Mouse (Mus musculus) T-helper 1 cell (primary cell): ENCODE measurements around the gene Olfr642.

ENCODE experiments used
- in situ Hi-C: fragments of 300-600 bp; cut with MboI, MseI; formaldehyde crosslinking; loops from one replicate; pipeline ENCODE4 v1.15.1; 2025; ENCODE audit warnings: high pct_unique_total_duplicates

Gene Olfr642

DNA sequence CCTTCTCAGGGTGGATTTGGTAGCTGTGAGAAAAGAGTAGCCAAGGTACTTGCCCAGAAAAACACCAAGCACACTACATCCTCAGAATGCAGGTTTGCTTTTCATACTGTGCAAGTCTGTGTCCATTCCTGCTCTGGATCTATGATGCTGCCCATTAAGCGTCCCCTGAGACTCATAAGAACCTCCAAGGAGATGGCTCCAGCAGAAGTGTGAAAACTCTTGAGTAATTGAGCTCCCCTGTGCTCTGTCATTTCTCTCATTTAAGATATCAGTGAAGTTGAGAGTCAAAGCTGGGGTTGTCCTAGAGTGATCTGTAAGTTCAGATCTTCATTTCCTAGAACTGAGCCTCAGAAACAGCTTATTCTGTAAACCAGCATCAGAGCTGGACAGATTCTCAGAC, at the start of gene Olfr642:
TSS of gene Olfr642 (minus strand) at position 101 of the 400 bp plus-strand sequence.
- in situ Hi-C loops = no loop called here

DNA sequence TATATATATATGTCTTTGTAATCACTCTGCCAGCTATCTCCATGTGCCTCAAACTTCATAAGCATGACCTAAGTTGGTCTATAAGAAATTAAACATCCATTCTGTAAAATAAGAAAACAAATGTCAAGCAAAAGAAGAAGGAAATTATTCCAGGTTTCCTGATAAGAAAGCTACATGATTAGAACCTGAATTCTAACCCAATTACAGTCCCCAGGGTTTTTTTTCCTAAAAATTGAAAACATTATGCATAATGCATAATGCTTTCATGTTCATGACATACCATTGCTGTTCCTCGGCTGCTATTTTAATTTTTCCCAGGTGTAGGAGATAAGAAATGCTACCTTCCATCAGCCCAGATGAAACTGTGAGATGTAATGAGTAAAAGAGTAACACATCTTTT, 32.9 kb upstream of the Olfr642 start, which contains the start of gene Olfr645:
TSS of gene Olfr645 (minus strand) at position 101 of the 400 bp plus-strand sequence.
- in situ Hi-C loops = no loop called here

DNA sequence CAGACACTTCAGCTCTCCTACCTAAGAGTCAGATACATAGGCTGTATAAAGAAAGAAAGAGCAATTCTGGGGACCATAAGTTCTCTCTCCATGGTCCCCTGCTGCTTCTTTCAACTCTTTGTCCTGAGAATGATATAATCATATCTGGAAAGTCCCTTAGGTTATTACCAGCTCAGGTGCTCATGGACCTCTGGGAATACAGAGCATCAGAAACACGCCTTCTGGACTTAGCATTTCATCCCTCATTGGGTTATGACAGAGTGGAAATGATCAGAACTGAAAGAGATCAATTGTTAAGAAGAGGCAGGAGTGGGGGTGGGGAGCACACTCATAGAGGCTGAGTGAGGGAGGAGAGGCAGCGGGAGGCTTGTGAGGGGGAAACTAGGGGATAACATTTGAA, 19.3 kb upstream of the Olfr642 start, which contains the start of gene Olfr644:
TSS of gene Olfr644 (minus strand) at position 101 of the 400 bp plus-strand sequence.
- in situ Hi-C loops = no loop called here

DNA sequence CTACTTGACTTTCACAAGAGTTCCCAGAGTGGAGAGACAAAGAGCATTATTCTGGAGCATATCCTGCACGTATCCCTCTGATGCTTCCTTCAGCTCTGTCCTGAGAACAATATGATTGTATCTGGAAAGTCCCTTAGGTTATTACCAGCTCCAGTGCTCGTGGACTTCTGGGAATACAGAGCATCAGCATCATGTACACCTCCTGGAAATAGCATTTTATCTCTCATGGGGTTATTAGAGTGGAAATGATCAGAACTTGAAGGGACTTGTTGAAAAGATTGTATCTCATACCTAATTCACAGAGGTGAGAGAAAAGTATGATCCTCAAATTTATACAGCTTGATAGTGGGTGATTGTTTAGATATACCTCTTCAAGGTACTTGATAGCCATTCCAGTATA, 8.9 kb upstream of the Olfr642 start, which contains the start of gene 4930516K23Rik:
TSS of gene 4930516K23Rik (minus strand) at position 101 of the 400 bp plus-strand sequence.
- in situ Hi-C loops = no loop called here

DNA sequence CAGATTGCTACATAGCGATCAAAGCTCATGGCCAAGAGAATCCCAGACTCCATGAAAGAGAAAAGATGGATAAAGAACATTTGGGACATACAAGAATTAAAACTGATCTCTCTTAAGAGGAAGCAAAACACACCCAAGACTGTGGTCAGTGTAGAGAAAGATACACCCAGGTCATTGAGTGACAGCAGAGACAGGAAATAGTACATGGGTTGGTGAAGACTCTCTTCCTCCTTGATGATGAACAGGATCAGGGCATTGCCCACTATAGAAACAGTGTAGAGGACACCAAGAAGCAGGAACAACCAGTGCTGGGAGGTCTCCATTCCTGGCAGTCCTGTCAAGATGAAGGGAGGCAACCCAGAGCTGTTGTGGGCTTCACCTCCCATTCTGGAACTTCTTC, 6.7 kb upstream of the Olfr642 start:
- in situ Hi-C loops = no loop called here

DNA sequence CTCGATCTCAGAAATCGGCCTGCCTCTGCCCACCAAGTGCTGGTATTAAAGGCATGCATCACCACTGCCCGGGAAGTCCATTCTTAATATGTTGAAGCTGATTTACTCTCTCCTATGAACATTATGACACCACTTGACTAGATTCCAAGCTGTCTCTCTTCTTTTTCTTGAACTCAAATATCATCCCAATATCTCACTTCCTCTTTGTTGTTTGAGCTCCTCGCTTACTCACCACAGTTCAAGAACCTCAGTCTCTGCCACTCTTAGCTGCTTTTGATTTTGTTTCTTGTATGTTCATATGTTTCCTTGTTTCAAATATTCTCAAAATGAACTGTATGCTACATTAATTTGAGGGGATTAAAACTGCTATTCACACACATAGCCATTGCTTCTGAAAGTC, 1.7 kb downstream of the Olfr642 start:
- in situ Hi-C loops = no loop called here

DNA sequence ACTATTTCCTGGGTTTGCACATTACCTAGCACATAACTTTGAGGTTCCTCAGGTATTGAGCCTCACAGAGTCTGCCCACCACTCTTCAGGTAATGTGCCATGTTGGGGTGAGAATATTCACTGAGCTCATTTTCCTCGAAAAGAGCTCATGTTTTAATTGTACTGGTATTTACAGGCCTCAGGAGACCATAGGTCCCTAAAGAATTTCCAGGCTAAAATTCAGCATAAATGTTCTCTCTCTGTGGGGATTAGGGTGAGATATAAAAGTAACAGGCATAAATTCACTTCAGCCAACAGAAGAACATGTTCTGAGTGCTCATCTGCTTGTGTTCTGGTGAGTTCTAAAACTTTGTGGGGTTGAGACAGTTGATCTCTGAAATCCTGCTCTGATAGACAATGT, 17.3 kb downstream of the Olfr642 start, which contains the start of gene Olfr641:
TSS of gene Olfr641 (plus strand) at position 301 of the 400 bp plus-strand sequence.
- in situ Hi-C loops = no loop called here

DNA sequence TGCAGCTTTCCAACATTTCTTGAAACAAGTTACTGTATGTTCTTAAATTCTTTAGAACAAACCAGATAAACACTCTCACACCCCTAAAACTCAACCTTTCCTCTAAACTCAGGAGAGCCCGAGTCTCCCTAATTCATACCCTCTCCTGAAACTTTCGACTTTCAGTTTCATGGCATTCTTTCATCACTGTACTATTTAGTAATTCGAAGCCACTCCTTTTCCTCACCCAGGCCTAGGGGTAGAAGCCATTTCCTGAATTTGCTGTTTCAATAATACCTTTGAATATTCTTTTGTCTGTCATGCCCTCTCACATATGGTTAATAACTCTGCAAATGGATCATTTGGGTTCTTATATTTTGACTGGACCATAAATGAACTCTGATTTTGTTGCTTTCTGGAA, 25.5 kb downstream of the Olfr642 start:
- in situ Hi-C loops = no loop called here

DNA sequence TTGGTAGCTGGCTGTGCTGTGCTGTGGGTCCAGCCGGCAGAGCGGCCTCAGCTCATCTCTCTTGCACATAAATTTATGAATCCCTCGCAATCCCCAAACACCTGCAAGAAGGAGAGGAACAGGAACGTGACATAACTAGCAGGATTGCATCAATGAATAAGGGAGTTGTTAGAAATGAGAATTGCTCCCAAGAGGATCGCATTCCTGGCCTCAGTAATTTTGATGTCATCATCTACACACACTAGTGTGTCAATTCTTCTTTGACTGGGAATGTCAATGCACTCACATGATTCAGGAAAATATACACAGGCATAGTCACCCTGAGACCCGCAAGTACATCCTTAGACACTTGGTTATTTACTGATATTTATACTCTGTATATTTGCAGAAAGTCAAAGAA, 27.0 kb downstream of the Olfr642 start, which contains the start of gene Olfr640:
TSS of gene Olfr640 (minus strand) at position 101 of the 400 bp plus-strand sequence.
- in situ Hi-C loops = no loop called here

DNA sequence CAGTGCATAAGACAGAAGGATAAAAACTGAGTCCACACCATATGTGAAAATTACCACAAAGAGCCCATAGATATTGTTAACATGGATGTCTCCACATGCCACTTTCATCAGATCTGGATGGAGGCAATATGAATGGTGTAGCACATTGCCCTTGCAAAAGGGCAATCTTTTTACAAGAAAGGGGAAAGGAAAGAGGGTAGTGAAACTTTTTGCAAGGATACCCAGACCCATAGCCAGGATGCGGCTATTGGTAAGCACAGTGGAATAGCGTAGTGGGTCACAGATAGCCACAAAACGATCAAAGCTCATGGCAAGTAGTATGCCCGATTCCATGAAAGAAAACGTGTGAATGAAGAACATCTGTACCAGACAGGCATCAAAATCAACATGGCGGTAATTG, 30.8 kb downstream of the Olfr642 start:
- in situ Hi-C loops = no loop called here

DNA sequence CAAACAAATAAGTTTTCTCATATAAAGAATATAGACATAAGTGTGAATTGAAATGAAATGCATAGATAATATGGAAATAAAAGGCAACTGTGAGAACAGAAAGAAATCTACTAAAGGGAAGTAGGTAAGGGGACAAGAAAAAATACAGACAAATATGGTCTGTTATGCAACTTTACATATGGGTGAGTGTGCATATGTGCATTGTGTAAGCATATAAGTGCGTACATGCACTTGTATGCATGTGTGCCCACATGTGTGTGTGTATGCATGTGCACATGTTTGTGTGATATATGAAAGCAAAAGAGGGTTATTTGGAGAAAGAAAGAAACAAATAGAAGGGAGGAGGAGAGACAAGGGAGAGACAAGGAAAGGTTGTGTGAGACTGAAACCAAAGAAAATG, 33.5 kb downstream of the Olfr642 start:
- in situ Hi-C loops = no loop called here

DNA sequence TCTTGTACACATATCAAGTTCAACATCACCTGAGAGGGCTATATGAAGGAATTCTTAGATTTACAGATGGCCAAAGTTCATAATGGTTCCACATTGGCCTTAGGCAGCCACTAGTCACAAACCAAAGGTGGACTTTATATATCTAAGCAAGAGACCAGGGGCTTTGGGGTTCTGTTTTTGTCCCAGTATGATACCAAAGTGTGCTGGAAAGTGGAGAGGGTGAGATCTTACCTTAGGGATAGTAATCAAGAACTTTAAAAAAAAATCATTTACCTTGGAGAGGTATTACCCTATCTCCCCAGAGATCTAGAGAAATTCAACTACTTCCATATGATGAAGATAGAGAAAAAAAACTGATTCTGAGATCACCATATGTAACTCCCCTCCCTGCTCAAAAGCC, 35.3 kb downstream of the Olfr642 start, which contains the start of gene Olfr639:
TSS of gene Olfr639 (minus strand) at position 101 of the 400 bp plus-strand sequence.
- in situ Hi-C loops = no loop called here

DNA sequence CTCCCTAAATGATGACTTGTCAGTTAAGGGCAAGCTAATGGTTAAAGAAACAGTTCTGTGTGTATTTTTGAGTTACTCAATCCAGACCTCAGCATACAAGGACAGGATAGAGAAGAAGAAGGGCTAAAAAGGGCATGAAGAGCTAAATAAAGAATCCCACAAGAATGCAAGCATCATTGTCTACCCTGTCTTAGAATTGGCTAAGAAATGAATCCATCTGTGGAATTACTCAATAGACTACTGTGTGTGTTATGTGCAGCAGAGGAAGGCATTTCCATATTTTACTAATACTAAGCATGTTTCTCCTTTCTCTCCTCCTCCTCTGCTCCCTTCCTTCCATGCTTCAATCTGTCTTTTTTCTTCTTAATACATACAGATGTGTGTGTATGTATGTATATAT, 53.3 kb downstream of the Olfr642 start:
- in situ Hi-C loops = no loop called here

DNA sequence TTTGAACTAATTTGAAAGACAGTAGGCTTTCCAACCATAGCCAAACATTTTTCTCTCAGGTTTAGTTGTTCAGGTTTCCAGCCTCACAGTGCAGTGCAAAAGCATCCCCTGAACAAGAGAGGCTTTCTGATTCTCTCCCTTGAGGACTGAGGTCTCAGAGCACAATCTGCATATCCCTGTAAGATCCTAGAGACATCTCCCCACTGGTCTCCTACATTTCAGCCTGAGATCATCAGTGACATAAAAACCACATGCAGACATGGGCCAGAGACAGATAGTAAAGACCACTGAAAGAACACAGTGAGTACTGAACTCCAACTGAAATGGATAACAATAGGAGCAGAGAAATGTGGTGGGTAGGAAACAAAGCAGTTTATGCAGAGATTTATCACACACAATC, 54.0 kb downstream of the Olfr642 start, which contains the start of gene Olfr638:
TSS of gene Olfr638 (plus strand) at position 301 of the 400 bp plus-strand sequence.
- in situ Hi-C loops = no loop called here
